Mouse (Mus musculus): ENCODE data around the gene Gria4.

Gria4 gene

DNA sequence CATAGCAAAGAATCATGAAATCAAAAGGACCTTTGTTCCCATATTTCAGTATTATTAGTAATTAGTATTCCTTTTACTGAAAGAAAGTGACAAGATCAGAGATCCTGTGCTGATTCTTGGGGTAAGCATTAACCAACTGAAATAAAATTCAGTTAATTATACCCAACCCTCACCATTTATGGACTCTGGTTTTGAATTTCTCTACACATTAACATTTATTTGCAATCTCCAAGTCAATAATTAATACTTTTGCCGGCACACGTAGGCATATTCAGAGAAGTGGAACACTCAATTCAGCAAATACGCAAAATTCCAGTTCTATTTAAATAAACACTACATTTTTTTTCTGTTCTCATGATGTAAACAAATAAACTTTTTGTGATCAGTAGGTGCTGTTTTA lies 289.9 kb downstream of the Gria4 start:
- WGBS: 92% methylated on average over 3 of the region's 3 CpGs

DNA sequence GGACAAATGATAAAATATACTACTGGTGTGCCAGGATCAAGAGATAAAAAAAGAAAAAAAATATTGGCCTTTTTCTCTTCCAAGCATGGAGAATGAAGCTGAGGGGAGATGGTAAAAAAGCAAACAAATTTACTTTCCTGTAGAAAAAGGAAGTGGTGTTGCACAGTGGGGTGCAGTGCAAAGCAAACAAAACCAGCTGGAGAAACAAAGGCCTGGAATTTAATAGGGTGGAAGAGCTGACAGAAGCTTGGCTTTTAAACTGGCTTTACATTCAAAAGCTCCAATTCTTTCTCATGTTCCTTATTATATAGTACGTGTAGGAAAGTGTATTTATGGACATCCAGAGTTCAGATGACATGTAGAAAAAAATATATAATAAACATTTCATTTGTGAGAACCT lies 290.9 kb downstream of the Gria4 start:
- 32% methylated on average over 1 of the region's 1 CpGs for WGBS

DNA sequence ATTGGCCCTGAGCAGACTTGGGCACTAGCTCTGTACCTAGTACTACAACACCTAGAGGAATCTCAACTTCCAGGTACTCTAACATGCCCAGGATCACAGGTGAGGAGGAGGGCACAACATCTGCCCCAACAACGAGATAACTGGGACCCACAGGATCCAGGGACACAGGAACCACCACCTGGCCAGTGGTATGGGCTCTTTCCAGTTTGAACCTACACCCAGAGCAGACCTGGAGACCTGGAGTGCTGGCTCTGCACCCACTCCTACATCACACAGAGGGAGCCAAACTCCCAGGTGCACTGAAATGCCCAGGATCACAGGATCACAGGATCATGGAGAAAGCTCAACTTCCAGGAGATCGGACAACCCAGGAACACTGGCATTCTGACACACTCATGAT lies 309.6 kb downstream of the Gria4 start:
- 89% methylated on average over 2 of the region's 2 CpGs for WGBS

DNA sequence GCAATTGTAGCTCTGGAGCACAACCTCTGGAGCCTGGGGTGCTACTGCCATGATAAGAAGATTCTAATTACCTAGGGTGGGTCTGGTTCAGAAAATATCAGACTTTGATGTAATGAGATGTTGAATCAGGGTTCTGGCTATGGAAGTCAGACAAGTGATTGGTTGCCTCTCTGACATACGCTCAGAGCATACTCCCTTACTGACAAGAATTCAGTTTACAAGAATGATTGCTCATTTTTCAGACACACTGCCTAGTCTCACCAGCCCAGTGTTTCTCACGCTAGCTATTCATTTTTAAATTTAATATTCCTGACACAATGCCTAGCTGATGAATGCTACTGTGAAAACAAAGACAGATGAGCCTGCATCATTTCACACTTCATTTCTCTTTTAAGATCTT lies 311.5 kb downstream of the Gria4 start:
- 63% methylated on average over 2 of the region's 2 CpGs for WGBS

DNA sequence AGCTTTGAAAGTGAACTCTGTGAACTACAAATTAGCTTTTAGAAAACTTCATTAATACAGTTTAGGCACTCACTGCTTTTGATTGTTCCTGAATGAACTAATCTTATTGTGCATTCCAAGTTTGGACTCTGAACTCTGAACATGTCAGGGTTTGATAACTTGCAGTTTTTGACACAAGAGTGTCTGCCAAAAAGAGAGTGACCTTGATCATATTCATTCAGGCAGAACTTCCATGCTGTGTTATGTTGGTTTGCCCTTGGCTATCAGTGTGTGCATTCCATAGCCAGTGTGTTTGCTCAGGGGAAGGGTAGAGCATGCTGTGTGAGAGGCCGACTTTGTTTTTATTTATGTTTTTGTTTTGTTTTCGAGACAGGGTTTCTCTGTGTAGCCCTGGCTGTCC lies 325.2 kb downstream of the Gria4 start:
- 39% methylated on average over 2 of the region's 2 CpGs for WGBS

DNA sequence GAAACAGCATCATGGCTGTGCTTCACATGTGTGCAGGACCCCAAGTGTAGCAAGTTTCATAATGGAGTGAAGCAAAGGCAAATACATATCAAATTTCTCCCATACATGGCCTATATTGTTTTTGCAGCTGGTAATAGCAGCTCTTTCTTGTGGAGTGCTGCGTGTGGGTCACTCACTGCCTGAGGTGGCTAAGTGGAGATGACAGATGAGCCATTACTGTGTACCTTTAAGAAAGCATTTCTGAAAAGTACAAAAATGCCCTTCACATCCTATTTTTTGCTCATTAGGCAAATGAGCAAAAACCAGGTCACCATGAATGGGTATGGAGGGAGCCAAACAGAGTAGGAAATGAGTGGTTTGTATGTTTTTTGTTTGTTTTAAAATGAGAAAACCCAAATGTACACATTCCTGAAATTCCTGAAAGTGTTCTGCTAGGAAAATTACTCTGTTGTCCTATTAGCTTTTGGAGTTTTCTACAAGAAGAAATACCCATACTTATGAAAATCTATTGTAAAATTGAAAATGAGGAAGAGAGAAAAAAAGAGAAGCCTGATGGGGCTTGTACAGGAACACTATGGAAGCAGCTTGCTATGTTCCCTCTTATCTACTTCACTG lies 336.5 kb downstream of the Gria4 start:
- 77% methylated on average over 1 of the region's 1 CpGs for WGBS

DNA sequence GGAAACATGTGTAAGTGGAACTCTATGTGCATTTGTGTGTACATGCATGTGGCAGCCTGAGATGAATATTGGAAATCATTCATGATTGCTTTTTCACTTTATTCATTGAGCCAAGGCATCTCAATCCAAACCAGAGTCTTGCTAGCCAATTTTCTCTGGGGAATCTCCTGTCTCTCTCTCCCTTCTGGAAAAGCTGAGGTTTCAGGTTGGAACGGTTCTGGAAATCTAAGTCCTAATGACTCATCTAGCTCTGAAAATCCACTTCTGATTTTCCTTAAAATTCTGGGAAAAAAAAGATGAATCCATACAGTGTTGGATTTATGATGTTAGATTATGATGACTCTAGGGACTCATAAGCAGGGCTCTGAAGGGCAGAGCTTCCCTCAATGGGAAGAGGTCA lies 337.8 kb downstream of the Gria4 start:
- 56% methylated on average over 1 of the region's 1 CpGs for WGBS

DNA sequence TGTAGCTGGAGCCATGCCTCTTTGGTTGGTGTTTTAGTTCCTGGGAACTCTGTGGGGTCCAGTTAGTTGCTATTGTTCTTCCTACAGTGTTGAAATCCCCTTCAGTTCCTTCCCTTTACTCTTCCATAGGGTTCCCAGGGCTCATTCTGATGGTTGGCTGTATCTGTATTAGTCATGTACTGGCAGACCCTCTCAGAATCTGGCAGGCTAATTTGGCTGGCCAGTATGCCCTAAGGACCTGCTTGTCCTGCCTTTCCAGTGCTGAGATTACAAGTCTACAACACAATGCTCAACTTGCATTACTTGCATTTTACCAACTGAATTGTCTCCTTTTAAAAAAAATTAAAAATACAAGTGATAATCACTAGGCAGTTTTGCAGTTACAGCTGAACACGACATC lies 338.4 kb downstream of the Gria4 start:
- WGBS: 74% methylated on average over 1 of the region's 1 CpGs

DNA sequence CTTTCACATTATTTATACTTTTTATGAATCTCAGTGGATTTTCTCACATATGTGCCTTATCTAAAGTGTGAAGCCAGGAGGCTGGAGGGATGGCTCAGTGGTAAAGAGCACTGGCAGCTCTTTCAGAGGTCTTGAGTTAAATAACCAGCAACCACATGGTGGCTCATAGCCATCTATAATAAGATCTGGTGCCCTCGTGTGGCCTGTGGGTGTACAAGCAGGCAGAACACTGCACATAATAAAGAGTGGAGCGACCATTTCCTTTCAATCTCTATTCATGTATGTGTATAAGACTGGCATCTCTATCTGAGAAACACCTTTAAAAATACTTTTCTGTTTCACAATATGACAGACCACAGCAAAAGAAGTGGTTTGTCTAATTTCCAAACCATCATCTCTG lies 353.1 kb downstream of the Gria4 start:
- WGBS: 33% methylated on average over 2 of the region's 2 CpGs

DNA sequence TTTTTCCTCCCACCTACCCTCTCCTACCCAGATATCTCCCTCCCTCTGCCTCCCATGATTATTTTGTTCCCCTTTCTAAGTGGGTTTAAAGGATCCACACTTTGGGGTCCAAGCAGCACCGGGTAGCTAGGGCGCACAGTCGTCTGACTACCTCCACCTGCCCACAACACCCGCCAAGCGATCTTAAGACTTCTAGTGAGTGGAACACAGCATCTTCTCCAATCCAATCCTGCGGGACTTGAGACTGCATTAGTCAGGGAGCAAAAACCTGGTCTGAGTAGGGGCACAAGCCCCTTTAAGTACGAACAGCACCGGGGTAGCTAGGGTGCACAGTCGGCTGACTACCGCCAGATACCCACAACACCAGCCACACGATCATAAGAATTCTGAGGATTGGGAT lies 395.2 kb downstream of the Gria4 start:
- WGBS: 94% methylated on average over 11 of the region's 11 CpGs

DNA sequence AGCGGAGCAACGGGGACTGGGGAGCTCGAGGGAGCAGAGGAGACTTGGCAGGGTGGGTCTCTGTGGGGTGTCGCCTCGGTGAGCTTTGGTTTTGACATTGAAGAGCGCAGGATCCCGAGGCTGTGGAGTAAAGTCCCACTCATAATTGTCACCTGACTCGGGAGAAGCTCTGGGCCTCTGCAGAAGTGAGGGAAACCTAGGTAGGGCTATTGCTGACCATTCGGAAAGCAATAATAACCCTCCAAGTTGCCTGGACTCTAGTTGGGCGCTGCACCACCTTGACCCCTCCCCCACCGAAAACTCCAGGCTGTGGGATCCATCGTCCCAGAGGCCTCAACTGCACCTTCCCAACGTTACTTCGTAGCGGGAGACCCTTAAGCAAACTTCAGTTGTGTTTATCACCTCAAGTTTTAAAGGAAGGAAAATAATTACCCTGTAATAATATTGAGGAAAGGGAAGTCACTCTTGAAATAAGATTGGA lies 419.4 kb downstream of the Gria4 start:
- WGBS: 1% methylated on average over 15 of the region's 15 CpGs

DNA sequence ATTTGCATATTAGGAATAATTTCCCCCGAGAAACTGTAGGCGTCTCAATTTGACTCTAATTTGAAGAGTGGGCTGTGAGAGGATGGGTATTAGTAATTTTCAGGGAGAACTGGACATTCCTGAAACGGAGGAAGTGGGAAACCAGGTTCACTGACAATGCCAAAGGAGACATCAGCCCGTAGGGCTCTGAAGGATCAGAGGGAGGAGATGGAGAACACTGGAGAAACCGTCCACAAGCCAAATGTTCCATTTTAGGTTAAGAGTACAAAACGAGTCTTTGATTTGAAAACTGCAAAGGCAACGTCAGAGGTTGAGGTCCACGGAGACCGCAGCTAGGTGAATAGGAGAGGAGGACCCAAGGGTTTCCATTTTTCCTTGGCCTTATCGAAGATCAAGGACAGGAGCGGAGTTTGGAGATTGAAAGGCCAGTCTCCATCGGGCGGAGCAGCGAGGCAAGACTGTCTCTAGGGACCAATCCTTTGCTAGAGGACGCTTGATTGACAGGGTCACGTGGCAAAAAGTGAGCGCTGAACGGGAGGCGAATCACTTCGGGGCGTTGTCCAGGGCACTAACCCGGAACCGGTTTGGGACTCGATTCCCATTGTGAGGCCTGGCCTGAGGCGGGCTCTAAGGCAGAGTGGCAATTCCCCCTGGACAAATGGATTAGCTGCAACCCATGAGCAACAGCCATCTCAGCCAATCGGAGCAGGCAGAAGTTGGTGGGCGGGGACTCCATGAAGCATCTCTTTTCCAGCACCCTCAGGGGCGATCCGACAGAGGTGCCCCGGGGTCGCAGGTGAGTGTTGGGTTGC lies 420.0 kb downstream of the Gria4 start, which contains the start of gene Msantd4:
TSS of gene Msantd4 (plus strand) at position 735 of the 812 bp plus-strand sequence.
- WGBS: 1% methylated on average over 31 of the region's 31 CpGs
